Mouse (Mus musculus) hindbrain, embryonic 11.5 days (tissue): ENCODE data around the gene Mia3. TPM values are rescaled to one million over a fixed set of nuclear protein-coding genes. Genes with fewer than 3 reads are reported as not detected.
"Not testable (repeated sequence)": the region's sequence is repeated elsewhere in the genome, so short reads cannot be mapped to it uniquely, and the experiment has no call there.

Source experiments
- ATAC-seq: fragments of 200-750 bp; cut with Nextera tagmentation; 2 replicates; pipeline ENCODE4 v1.8.0; 2017; ENCODE audit warnings: mild to moderate bottlenecking, moderate TSS enrichment, moderate library complexity; ENCODE audit not compliant: low FRiP score
- DNase-seq: peaks from one replicate; pipeline ENCODE4 v3.0.0-alpha.2; 2015; ENCODE audit warnings: low spot score
- H3K27ac ChIP-seq: fragments of 300-500 bp; sonication (generic); 2 replicates; pipeline ENCODE4 v1.5.1; 2014; ENCODE audit warnings: mild to moderate bottlenecking, low read depth, low read length
- H3K27me3 ChIP-seq: fragments of 300-500 bp; sonication (generic); 2 replicates; pipeline ENCODE4 v1.6.1; 2014; ENCODE audit warnings: mild to moderate bottlenecking, low read length, moderate library complexity, mixed read lengths; ENCODE audit not compliant: control insufficient read depth, insufficient read depth
- H3K36me3 ChIP-seq: fragments of 300-500 bp; sonication (generic); 2 replicates; pipeline ENCODE4 v1.6.1; 2014; ENCODE audit warnings: mild to moderate bottlenecking, low read length, moderate library complexity, mixed read lengths; ENCODE audit not compliant: control insufficient read depth, insufficient read depth
- H3K4me1 ChIP-seq: fragments of 300-500 bp; sonication (generic); replicated peaks from 2 replicates; pipeline ENCODE4 v1.6.1; 2014; ENCODE audit warnings: low read length, mixed read lengths; ENCODE audit not compliant: control insufficient read depth, insufficient read depth
- H3K4me2 ChIP-seq: fragments of 300-500 bp; sonication (generic); replicated peaks from 2 replicates; pipeline ENCODE4 v1.6.1; 2014; ENCODE audit warnings: mild to moderate bottlenecking, low read depth, low read length
- H3K4me3 ChIP-seq: fragments of 300-500 bp; sonication (generic); 2 replicates; pipeline ENCODE4 v1.5.1; 2014; ENCODE audit warnings: low read depth, low read length
- H3K9ac ChIP-seq: fragments of 300-500 bp; sonication (generic); 2 replicates; pipeline ENCODE4 v1.6.1; 2014; ENCODE audit warnings: low read depth, low read length
- H3K9me3 ChIP-seq: fragments of 300-500 bp; sonication (generic); 2 replicates; pipeline ENCODE4 v1.6.1; 2016; ENCODE audit warnings: low read length; ENCODE audit not compliant: control insufficient read depth
- WGBS: fragments of 180-500 bp; shearing (Covaris S2); extraction: QIAGEN DNeasy Blood & Tissue Kit; methylation state at CpG from one replicate; pipeline ENCODE4 v1.1.7; 2014; 5-methylcytosine and 5-hydroxymethylcytosine counted together
- polyA plus RNA-seq: library from polyadenylated mRNA; unstranded; fragments of >200 nt; fragmentation: Nextera tagmentation; extraction: Ambion mirVana; gene quantifications from 2 replicates; pipeline ENCODE4 v1.2.1, GENCODE M21; 2014

Gene Mia3
- polyA plus RNA-seq, 1 experiment from 2014 or later: 97.5 TPM

GRCm38 (mm10) chr1:183322496-183322895, 46.9 kb downstream of the Mia3 start:
- not testable (repeated sequence) for H3K4me3 ChIP-seq, H3K36me3 ChIP-seq, ATAC-seq, H3K27ac ChIP-seq, H3K4me1 ChIP-seq, DNase-seq, H3K27me3 ChIP-seq, H3K9me3 ChIP-seq, H3K4me2 ChIP-seq, H3K9ac ChIP-seq
- WGBS: 89% methylated on average over 5 of the region's 5 CpGs

GRCm38 (mm10) chr1:183320708-183321107, 48.6 kb downstream of the Mia3 start:
- Histone ChIP-seq H3K9ac (no peak overlapping the region), H3K4me1 (no peaks in the 10 kb centered on the region), H3K4me2 (no peak overlapping the region), H3K27ac (no peak overlapping the region), H3K36me3 (peaks cover 6% of the 10 kb centered on the region), H3K27me3 (no peaks in the 10 kb centered on the region), H3K9me3 (no peaks in the 10 kb centered on the region), H3K4me3 (no peak overlapping the region)
- no peak for ATAC-seq
- WGBS: 82% methylated on average over 3 of the region's 3 CpGs
- DNase-seq: no peak

GRCm38 (mm10) chr1:183315783-183316182, 53.6 kb downstream of the Mia3 start:
- H3K4me3 ChIP-seq: no peak overlapping the region
- H3K27ac ChIP-seq: no peak overlapping the region
- H3K4me2 ChIP-seq: no peak overlapping the region
- no peak for ATAC-seq
- H3K9ac ChIP-seq: no peak overlapping the region
- no peaks in the 10 kb centered on the region for H3K9me3 ChIP-seq
- no peaks in the 10 kb centered on the region for H3K27me3 ChIP-seq
- 91% methylated on average over 2 of the region's 2 CpGs for WGBS
- no peaks in the 10 kb centered on the region for H3K36me3 ChIP-seq
- no peak for DNase-seq
- H3K4me1 ChIP-seq: no peaks in the 10 kb centered on the region

GRCm38 (mm10) chr1:183312076-183312475, 57.3 kb downstream of the Mia3 start:
- WGBS: 95% methylated on average over 2 of the region's 2 CpGs
- H3K9me3 ChIP-seq: no peaks in the 10 kb centered on the region
- no peaks in the 10 kb centered on the region for H3K4me1 ChIP-seq
- H3K36me3 ChIP-seq: no peaks in the 10 kb centered on the region
- H3K27me3 ChIP-seq: no peaks in the 10 kb centered on the region
- H3K9ac ChIP-seq: no peak overlapping the region
- no peak overlapping the region for H3K27ac ChIP-seq
- H3K4me3 ChIP-seq: no peak overlapping the region
- ATAC-seq (no peak), DNase-seq (no peak)
- no peak overlapping the region for H3K4me2 ChIP-seq

- not testable (repeated sequence) for H3K4me2 ChIP-seq, H3K27ac ChIP-seq, H3K36me3 ChIP-seq, H3K27me3 ChIP-seq, DNase-seq, H3K9me3 ChIP-seq, H3K4me3 ChIP-seq, ATAC-seq, H3K9ac ChIP-seq, H3K4me1 ChIP-seq
- WGBS: 47% methylated on average over 2 of the region's 2 CpGs
These were observed 59.8 kb downstream of the Mia3 start for GRCm38 (mm10) chr1:183309601-183310000.

- Histone ChIP-seq H3K4me1 (no peaks in the 10 kb centered on the region), H3K9me3 (no peaks in the 10 kb centered on the region), H3K36me3 (no peaks in the 10 kb centered on the region), H3K4me3 (no peak overlapping the region), H3K27me3 (no peaks in the 10 kb centered on the region), H3K4me2 (no peak overlapping the region), H3K27ac (no peak overlapping the region), H3K9ac (no peak overlapping the region)
- no peak for ATAC-seq
- WGBS: 86% methylated on average over 1 of the region's 1 CpGs
- DNase-seq: no peak
These were observed 60.9 kb downstream of the Mia3 start for GRCm38 (mm10) chr1:183308476-183308875.

GRCm38 (mm10) chr1:183307555-183307954, 61.8 kb downstream of the Mia3 start:
- WGBS: 82% methylated on average over 3 of the region's 3 CpGs
- H3K9ac ChIP-seq: no peak overlapping the region
- ATAC-seq: no peak

GRCm38 (mm10) chr1:183299161-183299560, 70.2 kb downstream of the Mia3 start:
- Histone ChIP-seq H3K9me3 (no peaks in the 10 kb centered on the region), H3K36me3 (no peaks in the 10 kb centered on the region), H3K4me2 (no peak overlapping the region), H3K27ac (no peak overlapping the region), H3K4me3 (no peak overlapping the region), H3K4me1 (no peaks in the 10 kb centered on the region), H3K9ac (no peak overlapping the region), H3K27me3 (no peaks in the 10 kb centered on the region)
- peak; percentile 96 for DNase-seq
- 89% methylated on average over 6 of the region's 6 CpGs for WGBS
- ATAC-seq: no peak

More at GRCm38 (mm10) chr1:183307555-183307954, 61.8 kb downstream of the Mia3 start:
- Histone ChIP-seq H3K27ac (no peak overlapping the region), H3K4me2 (no peak overlapping the region), H3K27me3 (no peaks in the 10 kb centered on the region), H3K4me1 (no peaks in the 10 kb centered on the region), H3K4me3 (no peak overlapping the region), H3K36me3 (no peaks in the 10 kb centered on the region), H3K9me3 (no peaks in the 10 kb centered on the region)
- no peak for DNase-seq

GRCm38 (mm10) chr1:183297886-183298489, 71.4 kb downstream of the Mia3 start:
- H3K9ac ChIP-seq: peak overlapping the region; percentile 28
- ATAC-seq: peak; percentile 26; the same call in 1 of the 2 replicates
- WGBS: 1% methylated on average over 20 of the region's 20 CpGs
- no peaks in the 10 kb centered on the region for H3K36me3 ChIP-seq
- peak; percentile 69 for DNase-seq
- H3K4me2 ChIP-seq: peak overlapping the region; percentile 45
- H3K4me1 ChIP-seq: no peaks in the 10 kb centered on the region
- H3K27me3 ChIP-seq: no peaks in the 10 kb centered on the region
- H3K4me3 ChIP-seq: peak overlapping the region; percentile 48
- H3K27ac ChIP-seq: peak overlapping the region; percentile 3; the same call in 1 of the 2 replicates
- H3K9me3 ChIP-seq: no peaks in the 10 kb centered on the region
